ENCODE assay signal across 16 mouse cellular contexts in the genomic region with DNA sequence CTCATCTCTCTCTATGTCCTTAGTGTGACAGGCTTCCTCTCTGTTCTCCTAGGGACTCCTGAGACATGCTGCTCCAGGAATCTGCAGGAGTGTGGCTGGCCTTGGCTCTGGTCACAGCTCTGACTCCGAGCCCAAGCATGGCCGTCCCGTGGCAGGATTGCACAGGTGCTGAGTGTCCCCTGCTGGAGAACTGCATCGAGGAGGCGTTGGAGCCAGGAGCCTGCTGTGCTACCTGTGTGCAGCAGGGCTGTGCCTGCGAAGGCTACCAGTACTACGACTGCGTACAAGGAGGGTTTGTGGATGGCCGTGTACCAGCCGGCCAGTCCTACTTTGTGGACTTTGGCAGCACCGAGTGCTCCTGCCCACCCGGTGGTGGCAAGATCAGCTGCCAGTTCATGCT. TPM values are rescaled to one million over a fixed set of nuclear protein-coding genes. Genes with fewer than 3 reads are reported as not detected.
DNase-seq lines count a peak whose midpoint lies in the region; ATAC-seq and TF ChIP-seq lines count a peak whose summit lies in the region.
"Had no signal": no experiment of that assay in that cellular context is flagged by ENCODE, and none has a peak within 500 bp of the region (broad histone marks: within the 10 kb centered on the region; RNA-seq: fewer than 3 reads in every experiment).

No protein-coding gene starts in this region.

- no peaks in the 10 kb centered on the region for H3K4me1 ChIP-seq in midbrain, postnatal 0 days (ENCODE audit: insufficient read depth, low read length)
- H3K4me1 ChIP-seq in midbrain, embryonic 11.5 days (ENCODE audit: control insufficient read depth, insufficient read depth, low read length): peaks cover 8% of the 10 kb centered on the region
- H3K4me1 ChIP-seq: lung, embryonic 15.5 days had no signal

- WGBS in midbrain, postnatal 0 days: 79% methylated on average over 12 of the region's 12 CpGs
- 86% methylated on average over 12 of the region's 12 CpGs for WGBS in midbrain, embryonic 11.5 days

- H3K27me3 ChIP-seq in midbrain, postnatal 0 days (ENCODE audit: insufficient read depth, low read length): no peaks in the 10 kb centered on the region
- H3K27me3 ChIP-seq in midbrain, embryonic 11.5 days (ENCODE audit: control insufficient read depth, insufficient read depth, low read length): no peaks in the 10 kb centered on the region
- H3K27me3 ChIP-seq: lung, embryonic 15.5 days; midbrain, embryonic 15.5 days; neural tube, embryonic 13.5 days had no signal

- TF ChIP-seq CTCF in layer of hippocampus, adult 2 months (conservative IDR thresholded peaks at IDR 0.05): peak; percentile 54
- peak; percentile 33 for TF ChIP-seq CTCF in midbrain, postnatal 0 days (IDR thresholded peaks at IDR 0.05)

- no peak overlapping the region for H3K27ac ChIP-seq in layer of hippocampus, adult 2 months
- H3K27ac ChIP-seq in midbrain, postnatal 0 days (ENCODE audit: low read depth, low read length): no peak overlapping the region
- no peak overlapping the region for H3K27ac ChIP-seq in midbrain, embryonic 11.5 days (ENCODE audit: low read depth, low read length)
- H3K27ac ChIP-seq: hindbrain, embryonic 14.5 days; lung, embryonic 15.5 days; midbrain, embryonic 15.5 days; neural tube, embryonic 13.5 days had no signal

- DNase-seq in cerebellum, postnatal 4 days (ENCODE audit: low spot score in 2 of 2): no peak
- DNase-seq in layer of hippocampus, adult 2 months (ENCODE audit: low spot score in 2 of 2): no peak
- DNase-seq in layer of hippocampus, adult 18-20 months (ENCODE audit: low spot score in 2 of 2): no peak
- no peak for DNase-seq in midbrain, postnatal 0 days (ENCODE audit: low spot score)
- no peak for DNase-seq in midbrain, embryonic 11.5 days (ENCODE audit: low spot score, missing footprints)
- DNase-seq in yolk sac, embryonic 10.5 days (ENCODE audit: low spot score): no peak
- DNase-seq: embryo, embryonic 11 days; kidney, adult 9 months; spleen, adult 18-20 months; thymus, postnatal 36 days had no signal

- H3K4me3 ChIP-seq in layer of hippocampus, adult 2 months: no peak overlapping the region
- no peak overlapping the region for H3K4me3 ChIP-seq in midbrain, postnatal 0 days (ENCODE audit: low read depth, low read length)
- no peak overlapping the region for H3K4me3 ChIP-seq in midbrain, embryonic 11.5 days (ENCODE audit: low read depth, low read length)
- H3K4me3 ChIP-seq: lung, embryonic 15.5 days; midbrain, embryonic 15.5 days; neural tube, embryonic 13.5 days had no signal

- no peak overlapping the region for H3K9ac ChIP-seq in midbrain, postnatal 0 days (replicated peaks; ENCODE audit: low read length, poor library complexity, severe bottlenecking)
- H3K9ac ChIP-seq in midbrain, embryonic 11.5 days (ENCODE audit: low read length): no peak overlapping the region
- H3K9ac ChIP-seq: hindbrain, embryonic 14.5 days; lung, embryonic 15.5 days; midbrain, embryonic 15.5 days; neural tube, embryonic 13.5 days had no signal

- H3K4me2 ChIP-seq in midbrain, postnatal 0 days (ENCODE audit: low read depth, low read length, poor library complexity, severe bottlenecking): no peak overlapping the region
- H3K4me2 ChIP-seq in midbrain, embryonic 11.5 days: no peak overlapping the region
- H3K4me2 ChIP-seq: hindbrain, embryonic 14.5 days; lung, embryonic 15.5 days; midbrain, embryonic 15.5 days; neural tube, embryonic 13.5 days had no signal

- no peaks in the 10 kb centered on the region for H3K9me3 ChIP-seq in midbrain, postnatal 0 days (ENCODE audit: low read length)
- no peaks in the 10 kb centered on the region for H3K9me3 ChIP-seq in midbrain, embryonic 11.5 days (ENCODE audit: control insufficient read depth, low read length)
- H3K9me3 ChIP-seq: lung, embryonic 15.5 days; midbrain, embryonic 15.5 days; neural tube, embryonic 13.5 days had no signal

- peak; percentile 45 for ATAC-seq in cerebellum, adult (ENCODE audit: insufficient number of reproducible peaks, low FRiP score, low TSS enrichment)
- no peak for ATAC-seq in midbrain, postnatal 0 days (ENCODE audit: low FRiP score)
- ATAC-seq in midbrain, embryonic 11.5 days (ENCODE audit: low FRiP score): no peak
- ATAC-seq in monocyte, adult 5-6 weeks (replicated peaks; ENCODE audit: insufficient number of reproducible peaks, low FRiP score, low TSS enrichment, poor library complexity, severe bottlenecking): no peak
- ATAC-seq: midbrain, embryonic 15.5 days had no signal

- H3K36me3 ChIP-seq in midbrain, postnatal 0 days (ENCODE audit: insufficient read depth, low read length): no peaks in the 10 kb centered on the region
- H3K36me3 ChIP-seq in midbrain, embryonic 11.5 days (ENCODE audit: control insufficient read depth, insufficient read depth, low read length): no peaks in the 10 kb centered on the region
- H3K36me3 ChIP-seq: lung, embryonic 15.5 days; midbrain, embryonic 15.5 days; neural tube, embryonic 13.5 days had no signal

RNA-seq across cellular contexts. Expression of a gene that starts 20.8 kb away (rescaled TPM):
- 10 to 100 TPM in 1 of 2 experiments, 1 to 10 TPM in 1; 8.1 to 10.8 TPM for total RNA-seq in layer of hippocampus, adult 2 months (2021)
- total RNA-seq in layer of hippocampus, adult 18-20 months (2021): 1 to 10 TPM; 7.8 to 10.0 TPM
- total RNA-seq in midbrain, postnatal 0 days (2014; rRNA removed): 32.0 and 33.5 TPM in 2 replicates
- polyA plus RNA-seq in midbrain, postnatal 0 days (2015; fragmentation: Nextera tagmentation; extraction: Ambion mirVana): 12.1 and 15.3 TPM in 2 replicates
- polyA plus RNA-seq in midbrain, embryonic 11.5 days (2014; fragmentation: Nextera tagmentation; extraction: Ambion mirVana): 21.9 TPM in 2 replicates
- total RNA-seq in monocyte, adult 5-6 weeks (2017): not detected in 3 replicates
